Mouse (Mus musculus) C2C12 (cell line): ENCODE measurements around the gene Nckap1l. TPM values are rescaled to one million over a fixed set of nuclear protein-coding genes. Genes with fewer than 3 reads are reported as not detected.

ENCODE experiments used
- H3K27me3 ChIP-seq: one replicate; pipeline ENCODE4 v1.6.1; 2011; ENCODE audit not compliant: control insufficient read depth, insufficient read depth, insufficient read length
- H3K36me3 ChIP-seq: one replicate; pipeline ENCODE4 v1.6.1; 2011; ENCODE audit not compliant: control insufficient read depth, insufficient read depth
- H3K4me3 ChIP-seq: one replicate; pipeline ENCODE4 v1.5.1; 2011; ENCODE audit warnings: mild to moderate bottlenecking, control low read depth; ENCODE audit not compliant: poor library complexity, insufficient read depth, severe bottlenecking
- H3K79me2 ChIP-seq: one replicate; pipeline ENCODE4 v1.6.1; 2011; ENCODE audit not compliant: control insufficient read depth, insufficient read depth
- H3K79me3 ChIP-seq: one replicate; pipeline ENCODE4 v1.6.1; 2011; ENCODE audit warnings: low read depth, control low read depth
- H3ac ChIP-seq: one replicate; pipeline ENCODE3; 2011; ENCODE audit warnings: low read depth; ENCODE audit not compliant: control insufficient read depth, insufficient read length
- CEBPB ChIP-seq: IDR thresholded peaks from one replicate; pipeline ENCODE4 v1.6.1; 2011; ENCODE audit warnings: low read depth, mild to moderate bottlenecking, control low read depth, moderate library complexity
- CTCF ChIP-seq: IDR thresholded peaks from one replicate; pipeline ENCODE4 v1.5.1; 2011; ENCODE audit not compliant: control insufficient read depth, insufficient read depth, insufficient read length
- FOSL1 ChIP-seq: IDR thresholded peaks from one replicate; pipeline ENCODE4 v1.8.0; 2011; ENCODE audit warnings: mild to moderate bottlenecking, low read length; ENCODE audit not compliant: poor library complexity, insufficient read depth, severe bottlenecking
- MAX ChIP-seq: IDR thresholded peaks from one replicate; pipeline ENCODE4 v1.6.1; 2011; ENCODE audit warnings: mild to moderate bottlenecking, control low read depth
- MYOD1 ChIP-seq: IDR thresholded peaks from one replicate; pipeline ENCODE4 v1.6.1; 2011; ENCODE audit warnings: low read depth; ENCODE audit not compliant: control insufficient read depth, insufficient read length
- MYOG ChIP-seq: IDR thresholded peaks from one replicate; pipeline ENCODE4 v1.6.1; 2011; ENCODE audit not compliant: control insufficient read depth, insufficient read length; ENCODE audit errors: extremely low read depth
- USF1 ChIP-seq: IDR thresholded peaks from one replicate; pipeline ENCODE4 v1.6.1; 2011; ENCODE audit warnings: low read depth, mild to moderate bottlenecking, control low read depth, moderate library complexity
- polyA plus RNA-seq: library from polyadenylated mRNA; unstranded; fragments of >200 nt; fragmentation: generic; extraction: Trizol; gene quantifications from one replicate; pipeline ENCODE4 v1.2.1, GENCODE M21; 2012; ENCODE audit warnings: missing spikeins

The Nckap1l gene
- polyA plus RNA-seq, 1 experiment = 1.0 TPM

GRCm38 (mm10) chr15:103537011-103537821, 83.6 kb downstream of the Nckap1l start:
- Histone ChIP-seq H3K27me3 (peaks cover 65% of the 10 kb centered on the region), H3K4me3 (no peak overlapping the region), H3ac (no peak overlapping the region), H3K79me2 (no peaks in the 10 kb centered on the region), H3K36me3 (no peaks in the 10 kb centered on the region), H3K79me3 (no peaks in the 10 kb centered on the region)
- TF ChIP-seq CTCF (no peak), MYOD1 (no peak)

DNA sequence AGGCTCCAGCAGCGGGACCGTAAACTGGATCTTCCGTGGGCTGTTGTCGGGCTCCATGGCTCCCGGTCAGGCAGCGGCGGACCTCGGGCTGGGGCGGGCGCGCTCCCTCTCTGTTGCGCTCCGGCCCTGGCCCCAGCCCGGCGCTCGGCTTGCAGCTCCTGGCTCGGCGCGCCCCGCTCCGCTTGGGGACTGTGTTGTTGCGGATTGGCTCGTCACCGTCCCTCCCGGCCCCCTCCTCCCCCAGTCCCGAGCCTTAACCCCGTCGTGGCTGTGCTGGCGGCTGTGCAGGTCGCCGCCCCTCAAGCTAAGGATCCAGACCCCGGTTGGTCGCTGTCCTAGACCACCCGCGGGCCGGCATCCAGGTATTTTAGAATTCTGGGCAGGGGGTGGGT, 84.2 kb downstream of the Nckap1l start, which contains the start of gene Ppp1r1a:
Ppp1r1a (minus strand) TSS at position 182 of the 392 bp plus-strand sequence.
- no peaks in the 10 kb centered on the region for H3K79me2 ChIP-seq
- no peaks in the 10 kb centered on the region for H3K36me3 ChIP-seq
- H3K79me3 ChIP-seq = no peaks in the 10 kb centered on the region
- H3K4me3 ChIP-seq = no peak within 1 kb of the TSS
- H3ac ChIP-seq = no peak within 1 kb of the TSS
- H3K27me3 ChIP-seq = peaks cover 62% of the 10 kb centered on the region
- TF ChIP-seq FOSL1 (no peak), MAX (no peak), USF1 (no peak), CTCF (no peak), MYOD1 (no peak), CEBPB (no peak)

DNA sequence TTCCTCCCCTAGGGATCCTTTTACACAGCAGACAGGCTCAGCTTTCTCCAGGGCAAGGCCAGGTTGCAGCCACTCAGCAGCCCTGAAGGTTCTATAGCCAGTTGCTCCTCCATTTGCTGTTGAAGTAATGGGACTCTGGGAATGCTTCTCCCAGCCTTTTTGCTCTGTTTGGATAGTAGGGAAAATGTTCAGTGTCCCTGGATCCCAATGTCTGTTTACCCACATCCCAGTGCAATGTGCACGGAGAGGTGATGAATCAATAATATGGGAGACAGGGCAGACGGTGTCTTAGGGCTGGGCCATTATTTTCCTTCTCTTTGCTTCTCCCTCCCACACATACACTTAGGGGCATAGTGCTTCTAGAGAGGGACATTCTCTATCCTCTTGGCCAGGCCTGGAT, 85.7 kb downstream of the Nckap1l start:
- H3ac ChIP-seq = no peak overlapping the region
- no peaks in the 10 kb centered on the region for H3K36me3 ChIP-seq
- no peaks in the 10 kb centered on the region for H3K79me3 ChIP-seq
- H3K4me3 ChIP-seq = no peak overlapping the region
- peaks cover 57% of the 10 kb centered on the region for H3K27me3 ChIP-seq
- H3K79me2 ChIP-seq = no peaks in the 10 kb centered on the region
- TF ChIP-seq FOSL1 (no peak), MAX (no peak), MYOG (no peak), CEBPB (no peak), MYOD1 (no peak), CTCF (no peak), USF1 (no peak)

DNA sequence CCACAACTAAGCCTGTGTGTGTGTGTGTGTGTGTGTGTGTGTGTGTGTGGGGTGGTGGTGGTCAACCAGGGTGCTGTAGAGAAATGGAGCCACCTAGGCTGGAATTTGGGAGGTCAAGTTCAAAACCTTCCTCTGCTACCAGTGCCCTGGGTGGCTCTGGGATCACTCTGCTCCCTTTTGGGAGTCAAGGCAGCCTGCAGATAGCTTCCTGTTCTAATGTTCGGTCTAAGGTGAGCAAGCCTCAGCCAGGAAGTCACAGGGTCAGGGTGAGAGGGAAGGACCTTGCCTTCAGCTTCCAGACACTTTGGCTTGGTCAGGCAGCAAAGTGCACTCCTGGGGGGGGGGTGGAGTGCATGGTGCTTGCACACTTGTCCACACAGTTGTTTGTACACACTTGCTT, 87.1 kb downstream of the Nckap1l start:
- Histone ChIP-seq H3K27me3 (peaks cover 47% of the 10 kb centered on the region), H3ac (no peak overlapping the region), H3K36me3 (no peaks in the 10 kb centered on the region), H3K4me3 (no peak overlapping the region), H3K79me3 (no peaks in the 10 kb centered on the region), H3K79me2 (no peaks in the 10 kb centered on the region)
- TF ChIP-seq FOSL1 (no peak), MAX (no peak), CTCF (no peak), USF1 (no peak), MYOG (no peak), CEBPB (no peak), MYOD1 (no peak)

DNA sequence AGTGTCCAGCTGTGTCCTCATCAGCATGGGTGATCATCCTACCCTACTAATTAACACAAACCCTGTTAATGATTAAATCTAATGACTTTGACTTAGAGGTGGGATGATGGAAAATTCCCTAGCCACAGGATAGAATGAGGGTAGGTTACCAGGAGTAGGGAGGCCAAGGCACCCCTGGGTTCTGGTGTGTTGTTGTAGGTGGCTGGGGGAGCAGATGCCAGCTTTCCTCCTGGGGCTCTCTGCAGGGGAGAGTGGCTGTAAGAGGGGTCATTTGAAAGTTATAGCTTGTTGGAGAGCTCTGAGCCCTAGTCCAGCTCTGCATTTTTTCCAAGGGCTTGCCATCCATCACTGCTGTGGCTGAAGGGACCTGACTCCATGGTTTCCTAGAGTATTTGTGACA, 88.9 kb downstream of the Nckap1l start:
- Histone ChIP-seq H3ac (no peak overlapping the region), H3K36me3 (no peaks in the 10 kb centered on the region), H3K79me2 (no peaks in the 10 kb centered on the region), H3K79me3 (no peaks in the 10 kb centered on the region), H3K4me3 (no peak overlapping the region), H3K27me3 (peaks cover 28% of the 10 kb centered on the region)
- no peak for TF ChIP-seq MAX
- TF ChIP-seq FOSL1 = no peak
- TF ChIP-seq MYOG = no peak
- no peak for TF ChIP-seq MYOD1
- TF ChIP-seq CTCF = no peak
- TF ChIP-seq USF1 = no peak
- no peak for TF ChIP-seq CEBPB

GRCm38 (mm10) chr15:103547983-103548382, 94.4 kb downstream of the Nckap1l start:
- H3K79me2 ChIP-seq = no peaks in the 10 kb centered on the region
- H3K79me3 ChIP-seq = no peaks in the 10 kb centered on the region
- no peak overlapping the region for H3ac ChIP-seq
- H3K36me3 ChIP-seq = no peaks in the 10 kb centered on the region
- H3K4me3 ChIP-seq = no peak overlapping the region
- peaks cover 7% of the 10 kb centered on the region for H3K27me3 ChIP-seq
- TF ChIP-seq FOSL1 = no peak
- TF ChIP-seq MYOD1 = no peak
- no peak for TF ChIP-seq MAX
- TF ChIP-seq MYOG = no peak
- TF ChIP-seq CEBPB = no peak
- no peak for TF ChIP-seq USF1
- TF ChIP-seq CTCF = no peak

Other genes starting within 250 kb of the Nckap1l start
- gene Cbx5, start 214.0 kb upstream of the Nckap1l start, polyA plus RNA-seq = 52.3 TPM
- gene Hnrnpa1, start 213.4 kb upstream of the Nckap1l start, polyA plus RNA-seq = 625 TPM
- 0.25 TPM for gene Nfe2, start 195.4 kb upstream of the Nckap1l start, polyA plus RNA-seq
- gene Copz1, start 181.1 kb upstream of the Nckap1l start, polyA plus RNA-seq = 191 TPM
- not detected for gene Gpr84, start 143.2 kb upstream of the Nckap1l start, polyA plus RNA-seq
- 21.2 TPM for gene Zfp385a, start 113.7 kb upstream of the Nckap1l start, polyA plus RNA-seq
- gene Itga5, start 87.0 kb upstream of the Nckap1l start, polyA plus RNA-seq = 104 TPM
- 0.33 TPM for gene Gtsf1, start 23.3 kb upstream of the Nckap1l start, polyA plus RNA-seq
- not detected for gene Gtsf2, start 5.3 kb upstream of the Nckap1l start, polyA plus RNA-seq
- gene Pde1b, start 49.2 kb downstream of the Nckap1l start, polyA plus RNA-seq = 1.6 TPM
- 0.02 TPM for gene Ppp1r1a, start 84.2 kb downstream of the Nckap1l start, polyA plus RNA-seq
- gene Glycam1, start 111.3 kb downstream of the Nckap1l start, polyA plus RNA-seq = not detected